Mouse (Mus musculus) kidney, adult 11 months (tissue): ENCODE results near the gene Loxl4.

ENCODE experiments used
- DNase-seq: peaks from one replicate; pipeline ENCODE4 v3.0.0; 2022

Gene Loxl4

GRCm38 (mm10) chr19:42612654-42613053 is at the start of gene Loxl4:
Gene Loxl4, minus strand, starts transcription at chr19:42612813.
- peak; percentile 64 for DNase-seq

GRCm38 (mm10) chr19:42661430-42662164 is 49.0 kb upstream of the Loxl4 start:
- DNase-seq = no peak

GRCm38 (mm10) chr19:42660244-42660565 is 47.6 kb upstream of the Loxl4 start:
- no peak for DNase-seq

GRCm38 (mm10) chr19:42659354-42660243 is 47.0 kb upstream of the Loxl4 start:
- DNase-seq = peak; percentile 71

- DNase-seq = no peak
Measured at GRCm38 (mm10) chr19:42658435-42659135, 46.0 kb upstream of the Loxl4 start.

GRCm38 (mm10) chr19:42657769-42658168 is 45.2 kb upstream of the Loxl4 start:
- no peak for DNase-seq

- no peak for DNase-seq
Measured at GRCm38 (mm10) chr19:42657306-42657705, 44.7 kb upstream of the Loxl4 start.

- DNase-seq = peak; percentile 45
Measured at GRCm38 (mm10) chr19:42655006-42655405, 42.4 kb upstream of the Loxl4 start.

- DNase-seq = no peak
Measured at GRCm38 (mm10) chr19:42653091-42653490, 40.5 kb upstream of the Loxl4 start.

GRCm38 (mm10) chr19:42652425-42652824 is 39.8 kb upstream of the Loxl4 start:
- DNase-seq = no peak

- no peak for DNase-seq
Measured at GRCm38 (mm10) chr19:42640211-42640610, 27.6 kb upstream of the Loxl4 start.

- DNase-seq = no peak
Measured at GRCm38 (mm10) chr19:42639544-42639943, 26.9 kb upstream of the Loxl4 start.

- DNase-seq = no peak
Measured at GRCm38 (mm10) chr19:42638604-42639481, 26.2 kb upstream of the Loxl4 start.

- DNase-seq = no peak
Measured at GRCm38 (mm10) chr19:42636631-42637030, 24.0 kb upstream of the Loxl4 start.

GRCm38 (mm10) chr19:42633650-42634049 is 21.0 kb upstream of the Loxl4 start:
- DNase-seq = no peak

GRCm38 (mm10) chr19:42632301-42632700 is 19.7 kb upstream of the Loxl4 start:
- no peak for DNase-seq

- DNase-seq = peak; percentile 59
Measured at GRCm38 (mm10) chr19:42631541-42631961, 18.9 kb upstream of the Loxl4 start.

- DNase-seq = peak; percentile 79
Measured at GRCm38 (mm10) chr19:42628068-42628467, 15.5 kb upstream of the Loxl4 start.

- no peak for DNase-seq
Measured at GRCm38 (mm10) chr19:42613647-42614225, 1.1 kb upstream of the Loxl4 start.

- DNase-seq = peak; percentile 26
Measured at GRCm38 (mm10) chr19:42613116-42613515, 503 bp upstream of the Loxl4 start.

- DNase-seq = no peak
Measured at GRCm38 (mm10) chr19:42611746-42612145, 867 bp downstream of the Loxl4 start.

- DNase-seq = no peak
Measured at GRCm38 (mm10) chr19:42609716-42610115, 2.9 kb downstream of the Loxl4 start.
